Comparison of ENCODE assay signal across 14 mouse cellular contexts in the genomic region with DNA sequence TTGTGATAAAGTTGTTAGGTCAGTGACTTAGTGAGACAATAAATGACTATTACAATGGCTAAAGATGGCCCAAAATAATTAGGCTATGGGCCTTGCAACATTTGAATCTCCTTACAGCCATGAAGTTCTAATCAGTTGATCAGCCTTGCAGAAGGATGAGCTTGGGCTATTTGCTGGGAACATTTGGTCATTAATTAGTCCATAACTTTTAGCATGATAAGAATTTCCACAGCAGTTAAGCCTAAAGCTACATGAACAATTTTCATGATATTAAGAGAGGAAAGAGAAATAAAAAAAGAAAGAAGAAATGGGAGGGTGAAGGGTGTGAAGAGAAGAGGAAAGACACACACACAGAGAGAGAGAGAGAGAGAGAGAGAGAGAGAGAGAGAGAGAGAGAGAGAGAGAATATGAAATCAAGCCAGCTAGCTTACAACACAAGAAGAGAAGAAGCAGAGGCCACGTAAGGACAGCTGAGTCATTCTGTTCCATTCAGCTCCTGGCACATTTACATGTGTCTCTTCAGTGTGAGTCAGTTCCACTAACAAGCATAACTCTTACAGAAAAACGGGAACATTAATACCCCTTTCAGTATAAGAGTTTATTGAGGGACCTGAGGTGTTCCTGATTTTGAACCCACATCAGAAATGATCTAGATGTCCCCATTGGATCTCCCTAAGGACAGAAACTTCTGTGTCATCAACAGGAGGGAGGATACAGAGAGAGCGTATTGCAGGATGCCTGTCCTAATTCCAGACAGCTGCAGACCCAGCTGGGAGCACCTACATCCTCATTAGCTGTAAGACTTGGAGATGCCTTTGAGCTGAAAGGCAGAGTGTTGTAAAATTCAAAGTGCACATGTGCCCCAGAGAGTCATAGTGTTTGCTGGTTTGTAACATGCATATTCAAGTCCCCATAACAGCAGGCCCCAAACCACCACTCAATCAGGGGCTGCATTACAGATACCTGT.
DNase-seq lines count a peak whose midpoint lies in the region; ATAC-seq and TF ChIP-seq lines count a peak whose summit lies in the region.
"Had no signal": no experiment of that assay in that cellular context is flagged by ENCODE, and none has a peak within 500 bp of the region (broad histone marks: within the 10 kb centered on the region; RNA-seq: fewer than 3 reads in every experiment).

No protein-coding gene starts in this region.

- no peaks in the 10 kb centered on the region for H3K4me1 ChIP-seq in heart, embryonic 12.5 days (replicated peaks)
- H3K4me1 ChIP-seq in CH12.LX (ENCODE audit: control insufficient read depth in 1 of 2, insufficient read depth in 2 of 2): peaks cover 0 to 14% of the 10 kb centered on the region in 2 experiments; a peak in 2 of 4 replicates
- H3K4me1 ChIP-seq in midbrain, embryonic 16.5 days (ENCODE audit: control insufficient read depth, insufficient read depth, low read length): no peaks in the 10 kb centered on the region
- no peaks in the 10 kb centered on the region for H3K4me1 ChIP-seq in forebrain, embryonic 15.5 days
- H3K4me1 ChIP-seq: hindbrain, embryonic 13.5 days; liver, embryonic 13.5 days; megakaryocyte, embryonic 14.5 days; neural tube, embryonic 12.5 days had no signal

- no peak overlapping the region for H3K9ac ChIP-seq in heart, embryonic 12.5 days
- H3K9ac ChIP-seq in CH12.LX (ENCODE audit: insufficient read depth, low read depth): no peak overlapping the region
- no peak overlapping the region for H3K9ac ChIP-seq in midbrain, embryonic 16.5 days (ENCODE audit: low read depth, low read length)
- no peak overlapping the region for H3K9ac ChIP-seq in forebrain, embryonic 15.5 days (replicated peaks)
- H3K9ac ChIP-seq: hindbrain, embryonic 13.5 days; liver, embryonic 13.5 days; neural tube, embryonic 12.5 days had no signal

- in situ Hi-C loops in CH12.LX (cut with MboI; ENCODE audit: low pct_ligation_motif_present, low pct_unique_long_range_greater_than_20kb, low sequenced_read_pairs): no loop called here

- 63% methylated on average over 3 of the region's 3 CpGs for WGBS in heart, embryonic 12.5 days
- WGBS in midbrain, embryonic 16.5 days: 66% methylated on average over 3 of the region's 3 CpGs
- 70% methylated on average over 3 of the region's 3 CpGs for WGBS in forebrain, embryonic 15.5 days

- dilution Hi-C loops in CH12.LX (cut with MboI; ENCODE audit: extremely low pct_ligation_motif_present, extremely low pct_unique_long_range_greater_than_20kb, low sequenced_read_pairs): no loop called here

- intact Hi-C loops in left cerebral cortex, adult 2 months (cut with DNase I): no loop called here

- H3K36me3 ChIP-seq in heart, embryonic 12.5 days: no peaks in the 10 kb centered on the region
- H3K36me3 ChIP-seq in CH12.LX (replicated peaks in 1 of 2; ENCODE audit: control insufficient read depth in 1 of 2, insufficient read depth in 1 of 2, low read length in 1 of 2): no peaks in the 10 kb centered on the region
- H3K36me3 ChIP-seq in midbrain, embryonic 16.5 days (ENCODE audit: control insufficient read depth, insufficient read depth, low read length): no peaks in the 10 kb centered on the region
- no peaks in the 10 kb centered on the region for H3K36me3 ChIP-seq in forebrain, embryonic 15.5 days
- H3K36me3 ChIP-seq: hindbrain, embryonic 13.5 days; liver, embryonic 13.5 days; neural tube, embryonic 12.5 days had no signal

- no peaks in the 10 kb centered on the region for H3K27me3 ChIP-seq in heart, embryonic 12.5 days (replicated peaks)
- H3K27me3 ChIP-seq in CH12.LX (replicated peaks): no peaks in the 10 kb centered on the region
- H3K27me3 ChIP-seq in midbrain, embryonic 16.5 days (ENCODE audit: control insufficient read depth, insufficient read depth, low read depth, low read length): no peaks in the 10 kb centered on the region
- no peaks in the 10 kb centered on the region for H3K27me3 ChIP-seq in forebrain, embryonic 15.5 days
- H3K27me3 ChIP-seq: hindbrain, embryonic 13.5 days; liver, embryonic 13.5 days; megakaryocyte, embryonic 14.5 days; neural tube, embryonic 12.5 days had no signal

- TF ChIP-seq CTCF in CH12.LX (conservative IDR thresholded peaks at IDR 0.05 in 1 of 2, IDR thresholded peaks at IDR 0.05 in 1 of 2; ENCODE audit: low read depth in 2 of 2, low read length in 2 of 2): no peak
- no peak for TF ChIP-seq CTCF in left cerebral cortex, adult 2 months (IDR thresholded peaks at IDR 0.05)

- no peak for TF ChIP-seq EP300 in CH12.LX (IDR thresholded peaks at IDR 0.05; ENCODE audit: low read length)

- peak; percentile 57 for DNase-seq in heart, adult 8-10 months (ENCODE audit: low spot score)
- DNase-seq in CH12.LX (ENCODE audit: extremely low read depth): peak; percentile 73
- peak; percentile 14 to 29 for DNase-seq in left cerebral cortex, adult 2 months (ENCODE audit: extremely low spot score in 1 of 2, low spot score in 2 of 2)
- no peak for DNase-seq in kidney, adult 9 months
- DNase-seq: cerebellum, postnatal 10 days; kidney, postnatal 36 days; liver, embryonic 13.5 days had no signal

- H3K79me2 ChIP-seq in CH12.LX (replicated peaks; ENCODE audit: control insufficient read depth, extremely low read depth, insufficient read depth, poor library complexity, severe bottlenecking): no peaks in the 10 kb centered on the region

- no peak overlapping the region for H3K4me3 ChIP-seq in heart, embryonic 12.5 days
- no peak overlapping the region for H3K4me3 ChIP-seq in CH12.LX (replicated peaks in 1 of 3; ENCODE audit: low read depth in 2 of 3, low read length in 2 of 3, poor library complexity in 1 of 3)
- H3K4me3 ChIP-seq in left cerebral cortex, adult 2 months: no peak overlapping the region
- no peak overlapping the region for H3K4me3 ChIP-seq in midbrain, embryonic 16.5 days (ENCODE audit: low read depth, low read length)
- no peak overlapping the region for H3K4me3 ChIP-seq in forebrain, embryonic 15.5 days
- H3K4me3 ChIP-seq: hindbrain, embryonic 13.5 days; liver, embryonic 13.5 days; megakaryocyte, embryonic 14.5 days; neural tube, embryonic 12.5 days had no signal

- no peak for TF ChIP-seq RAD21 in CH12.LX (IDR thresholded peaks at IDR 0.05; ENCODE audit: low read depth, low read length)

- H3K4me2 ChIP-seq in heart, embryonic 12.5 days: no peak overlapping the region
- H3K4me2 ChIP-seq in CH12.LX (ENCODE audit: insufficient read depth, low read depth, poor library complexity, severe bottlenecking): no peak overlapping the region
- H3K4me2 ChIP-seq in midbrain, embryonic 16.5 days (ENCODE audit: low read length): no peak overlapping the region
- H3K4me2 ChIP-seq in forebrain, embryonic 15.5 days (replicated peaks): no peak overlapping the region
- H3K4me2 ChIP-seq: hindbrain, embryonic 13.5 days; liver, embryonic 13.5 days; neural tube, embryonic 12.5 days had no signal

- no peak for ATAC-seq in heart, embryonic 12.5 days (ENCODE audit: insufficient number of reproducible peaks, low FRiP score)
- peak; percentile 100 for ATAC-seq in frontal cortex, adult (ENCODE audit: low TSS enrichment)
- no peak for ATAC-seq in midbrain, embryonic 16.5 days
- no peak for ATAC-seq in forebrain, embryonic 15.5 days (replicated peaks)

- H3K9me3 ChIP-seq in heart, embryonic 12.5 days (replicated peaks): no peaks in the 10 kb centered on the region
- no peaks in the 10 kb centered on the region for H3K9me3 ChIP-seq in CH12.LX (replicated peaks; ENCODE audit: low read length)
- H3K9me3 ChIP-seq in midbrain, embryonic 16.5 days (replicated peaks; ENCODE audit: control insufficient read depth, low read length, poor library complexity, severe bottlenecking): no peaks in the 10 kb centered on the region
- H3K9me3 ChIP-seq in forebrain, embryonic 15.5 days: no peaks in the 10 kb centered on the region
- H3K9me3 ChIP-seq: hindbrain, embryonic 13.5 days; liver, embryonic 13.5 days; megakaryocyte, embryonic 14.5 days; neural tube, embryonic 12.5 days had no signal

- H3K27ac ChIP-seq in heart, embryonic 12.5 days (ENCODE audit: poor library complexity, severe bottlenecking): no peak overlapping the region
- H3K27ac ChIP-seq in CH12.LX (ENCODE audit: insufficient read depth, low read depth): no peak overlapping the region
- no peak overlapping the region for H3K27ac ChIP-seq in left cerebral cortex, adult 2 months
- no peak overlapping the region for H3K27ac ChIP-seq in midbrain, embryonic 16.5 days (ENCODE audit: low read length)
- H3K27ac ChIP-seq in forebrain, embryonic 15.5 days (replicated peaks): no peak overlapping the region
- H3K27ac ChIP-seq: hindbrain, embryonic 13.5 days; liver, embryonic 13.5 days; neural tube, embryonic 12.5 days had no signal

- TF ChIP-seq POLR2A in CH12.LX (IDR thresholded peaks at IDR 0.05; ENCODE audit: low read depth, low read length): no peak

TF ChIP-seq in CH12.LX, 34 proteins besides CTCF, POLR2A, EP300 and RAD21:
- TF ChIP-seq USF1 (IDR thresholded peaks at IDR 0.05; ENCODE audit: low read depth, low read length): no peak
